Mouse (Mus musculus): ENCODE measurements at regions not wholly inside any gene's neighbourhood (a gene's known extent, or its start where the extent isn't known, plus 50 kb on each side); places are given as distances from the start of the nearest gene placed in this dataset.

DNA sequence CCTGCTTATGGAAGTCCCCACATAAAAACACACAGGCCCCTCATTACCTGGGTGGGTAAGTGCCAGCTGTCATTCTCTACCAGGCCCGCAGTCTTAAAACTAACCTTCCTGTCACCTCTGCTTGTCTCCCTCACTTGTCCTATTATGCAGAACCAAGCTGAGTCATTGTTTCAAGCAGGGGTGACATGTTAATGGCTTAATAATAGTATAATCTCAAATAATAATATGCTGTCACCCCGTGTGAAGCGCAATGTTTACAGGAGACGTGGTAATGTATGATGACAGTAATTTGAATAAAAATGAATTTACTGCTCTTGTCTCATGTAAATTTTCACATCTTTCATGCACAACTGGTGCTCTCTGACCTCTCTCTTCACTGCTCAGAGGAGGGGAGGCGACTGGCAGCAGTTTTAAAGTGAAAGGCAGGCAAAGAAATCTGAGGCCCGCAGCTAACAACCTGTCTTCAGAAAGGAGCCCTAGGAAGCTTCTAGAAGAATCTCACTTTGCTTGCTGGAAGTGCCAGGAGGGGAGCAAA lies 357.2 kb upstream of the Mki67 start:
- no peaks in the 10 kb centered on the region for H3K36me3 ChIP-seq (ENCODE audit: control insufficient read depth, insufficient read depth, low read length)
- no peak for ATAC-seq (ENCODE audit: insufficient number of reproducible peaks, insufficient read depth, low FRiP score, low read depth)
- H3K27ac ChIP-seq (ENCODE audit: low read length): no peak overlapping the region
- no peak overlapping the region for H3K4me2 ChIP-seq (replicated peaks; ENCODE audit: low read depth, low read length)
- 62% methylated on average over 6 of the region's 6 CpGs for WGBS
- no peaks in the 10 kb centered on the region for H3K9me3 ChIP-seq (ENCODE audit: control insufficient read depth, low read depth, low read length)
- no peaks in the 10 kb centered on the region for H3K4me1 ChIP-seq (ENCODE audit: control insufficient read depth, insufficient read depth, low read length)
- no peaks in the 10 kb centered on the region for H3K27me3 ChIP-seq (ENCODE audit: control insufficient read depth, insufficient read depth, low read length)
- H3K9ac ChIP-seq (replicated peaks; ENCODE audit: low read depth, low read length): no peak overlapping the region
- H3K4me3 ChIP-seq (ENCODE audit: low read depth, low read length): no peak overlapping the region

DNA sequence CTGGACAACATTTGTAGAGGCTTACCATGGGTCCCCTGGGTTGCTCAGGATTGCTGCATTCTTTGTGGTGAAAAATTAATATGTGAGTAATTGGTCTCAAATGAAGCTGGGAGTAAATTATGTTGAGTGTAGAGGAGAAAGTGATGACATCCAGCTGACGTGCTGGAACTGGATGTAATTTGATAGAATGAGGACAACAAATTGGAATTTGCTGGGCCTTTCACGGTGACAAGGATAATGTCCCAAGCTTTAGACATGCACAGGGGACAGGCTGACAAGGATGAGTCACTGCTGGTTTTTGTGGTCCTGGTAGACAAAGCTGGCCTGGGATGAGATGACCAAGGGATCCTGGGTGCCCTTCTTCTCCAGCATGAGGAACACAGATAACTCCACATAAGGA lies 357.9 kb upstream of the Mki67 start:
- 76% methylated on average over 2 of the region's 2 CpGs for WGBS

DNA sequence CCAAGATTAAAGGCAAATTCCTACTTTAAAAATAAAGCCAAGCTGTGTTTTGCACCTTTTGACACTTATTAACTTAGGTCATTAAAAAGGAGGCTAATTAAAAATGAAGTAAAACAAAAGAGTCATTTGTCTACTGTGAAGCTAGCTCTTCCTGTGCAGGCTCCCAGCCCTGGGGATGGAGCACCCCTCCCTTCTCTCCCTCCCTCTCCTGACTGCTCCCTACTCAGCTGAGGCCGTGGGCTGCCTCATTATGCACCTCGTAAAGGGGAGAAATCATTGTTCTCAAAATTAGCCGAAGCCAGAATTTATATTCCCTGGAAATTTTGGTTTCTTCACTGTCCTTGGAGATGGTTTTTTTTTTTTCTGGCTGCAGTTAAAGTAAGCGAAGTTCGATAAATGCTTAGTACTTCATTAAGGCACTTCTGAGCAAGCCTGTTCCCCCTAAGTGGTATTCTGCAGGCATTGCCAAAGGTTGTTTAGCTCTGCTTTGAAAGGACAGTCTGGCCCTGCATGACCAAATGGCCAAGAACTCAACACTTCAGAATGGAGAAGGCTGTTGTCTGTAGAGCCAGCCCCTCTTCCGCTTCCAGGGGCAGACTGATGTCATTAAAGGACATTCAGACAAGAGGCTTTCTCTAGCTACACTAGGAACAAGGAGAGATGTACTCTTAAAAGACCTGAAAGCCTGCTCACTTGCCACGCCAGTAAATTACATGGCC lies 365.5 kb upstream of the Mki67 start:
- Histone ChIP-seq H3K4me3 (ENCODE audit: low read depth, low read length) (no peak overlapping the region), H3K4me1 (ENCODE audit: control insufficient read depth, insufficient read depth, low read length) (0 out of 2 replicates have a peak, but pooled peaks cover 10% of the 10 kb centered on the region), H3K4me2 (replicated peaks; ENCODE audit: low read depth, low read length) (no peak overlapping the region), H3K9me3 (ENCODE audit: control insufficient read depth, low read depth, low read length) (no peaks in the 10 kb centered on the region), H3K9ac (replicated peaks; ENCODE audit: low read depth, low read length) (no peak overlapping the region), H3K36me3 (ENCODE audit: control insufficient read depth, insufficient read depth, low read length) (no peaks in the 10 kb centered on the region), H3K27ac (ENCODE audit: low read length) (no peak overlapping the region), H3K27me3 (ENCODE audit: control insufficient read depth, insufficient read depth, low read length) (no peaks in the 10 kb centered on the region)
- ATAC-seq (ENCODE audit: insufficient number of reproducible peaks, insufficient read depth, low FRiP score, low read depth): no peak
- WGBS: 56% methylated on average over 7 of the region's 7 CpGs

More for the DNA sequence above, 357.9 kb upstream of the Mki67 start:
- Histone ChIP-seq H3K9ac (replicated peaks; ENCODE audit: low read depth, low read length) (no peak overlapping the region), H3K27ac (ENCODE audit: low read length) (no peak overlapping the region), H3K9me3 (ENCODE audit: control insufficient read depth, low read depth, low read length) (no peaks in the 10 kb centered on the region), H3K27me3 (ENCODE audit: control insufficient read depth, insufficient read depth, low read length) (no peaks in the 10 kb centered on the region), H3K36me3 (ENCODE audit: control insufficient read depth, insufficient read depth, low read length) (no peaks in the 10 kb centered on the region), H3K4me1 (ENCODE audit: control insufficient read depth, insufficient read depth, low read length) (no peaks in the 10 kb centered on the region), H3K4me3 (ENCODE audit: low read depth, low read length) (no peak overlapping the region), H3K4me2 (replicated peaks; ENCODE audit: low read depth, low read length) (no peak overlapping the region)
- no peak for ATAC-seq (ENCODE audit: insufficient number of reproducible peaks, insufficient read depth, low FRiP score, low read depth)

DNA sequence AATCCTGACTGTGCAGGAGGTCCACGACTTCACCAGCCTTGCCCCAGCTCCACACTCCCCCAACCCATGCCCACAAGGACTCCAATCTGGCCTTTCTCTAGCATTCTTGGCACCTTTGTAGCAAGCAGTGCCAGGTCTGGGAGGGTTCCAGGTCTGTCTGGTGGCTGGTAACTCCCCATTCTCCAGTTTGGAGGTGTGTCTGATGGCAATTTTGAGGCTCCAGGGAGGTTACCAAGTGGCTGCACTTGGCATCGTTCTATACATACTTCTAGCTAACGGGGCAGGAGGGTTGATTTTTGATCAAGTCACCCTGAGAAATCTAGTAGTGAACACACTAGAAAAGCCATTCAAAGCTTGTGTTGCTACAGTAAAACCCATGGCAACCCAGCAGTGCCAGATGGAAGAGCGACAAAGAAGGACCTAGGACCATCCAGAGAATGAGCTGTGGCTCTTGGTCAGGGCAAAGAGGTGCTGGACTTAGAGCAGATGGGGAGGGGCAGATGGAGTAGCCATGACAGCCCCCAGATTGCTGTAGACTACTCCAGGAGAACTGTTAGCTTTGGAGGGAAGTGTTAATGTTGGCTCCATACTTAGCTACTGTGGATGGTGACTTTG lies 366.2 kb upstream of the Mki67 start:
- no peaks in the 10 kb centered on the region for H3K9me3 ChIP-seq (ENCODE audit: control insufficient read depth, low read depth, low read length)

DNA sequence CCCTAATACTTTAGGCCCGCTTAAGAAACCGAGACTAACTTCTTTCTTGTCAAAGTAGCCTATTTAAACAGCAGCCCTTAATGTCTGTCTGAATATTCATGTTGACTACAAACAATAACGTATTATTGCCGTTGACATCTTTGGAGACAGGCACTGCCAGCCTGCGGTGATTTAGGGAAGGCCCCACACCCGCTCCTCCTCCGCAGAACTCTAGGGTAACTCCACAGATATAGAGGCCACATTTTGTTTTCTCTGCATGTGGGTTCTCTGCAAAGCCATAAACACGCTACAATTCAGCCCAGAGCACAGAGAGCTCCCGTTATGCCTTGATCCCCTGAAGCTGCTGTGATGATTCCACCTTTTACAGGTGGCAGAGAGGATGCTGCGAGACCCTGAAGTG lies 366.8 kb upstream of the Mki67 start:
- Histone ChIP-seq H3K4me2 (replicated peaks; ENCODE audit: low read depth, low read length) (no peak overlapping the region), H3K36me3 (ENCODE audit: control insufficient read depth, insufficient read depth, low read length) (no peaks in the 10 kb centered on the region), H3K27ac (ENCODE audit: low read length) (no peak overlapping the region), H3K27me3 (ENCODE audit: control insufficient read depth, insufficient read depth, low read length) (no peaks in the 10 kb centered on the region), H3K4me1 (ENCODE audit: control insufficient read depth, insufficient read depth, low read length) (peaks cover 12% of the 10 kb centered on the region; the same call in 1 of the 2 replicates), H3K4me3 (ENCODE audit: low read depth, low read length) (no peak overlapping the region), H3K9me3 (ENCODE audit: control insufficient read depth, low read depth, low read length) (no peaks in the 10 kb centered on the region), H3K9ac (replicated peaks; ENCODE audit: low read depth, low read length) (no peak overlapping the region)
- no peak for ATAC-seq (ENCODE audit: insufficient number of reproducible peaks, insufficient read depth, low FRiP score, low read depth)
- 81% methylated on average over 10 of the region's 10 CpGs for WGBS

More for the DNA sequence above, 366.2 kb upstream of the Mki67 start:
- Histone ChIP-seq H3K27me3 (ENCODE audit: control insufficient read depth, insufficient read depth, low read length) (no peaks in the 10 kb centered on the region), H3K4me1 (ENCODE audit: control insufficient read depth, insufficient read depth, low read length) (0 out of 2 replicates have a peak, but pooled peaks cover 10% of the 10 kb centered on the region), H3K4me3 (ENCODE audit: low read depth, low read length) (no peak overlapping the region), H3K36me3 (ENCODE audit: control insufficient read depth, insufficient read depth, low read length) (no peaks in the 10 kb centered on the region), H3K27ac (ENCODE audit: low read length) (no peak overlapping the region), H3K4me2 (replicated peaks; ENCODE audit: low read depth, low read length) (no peak overlapping the region), H3K9ac (replicated peaks; ENCODE audit: low read depth, low read length) (no peak overlapping the region)
- 86% methylated on average over 4 of the region's 4 CpGs for WGBS
- no peak for ATAC-seq (ENCODE audit: insufficient number of reproducible peaks, insufficient read depth, low FRiP score, low read depth)

DNA sequence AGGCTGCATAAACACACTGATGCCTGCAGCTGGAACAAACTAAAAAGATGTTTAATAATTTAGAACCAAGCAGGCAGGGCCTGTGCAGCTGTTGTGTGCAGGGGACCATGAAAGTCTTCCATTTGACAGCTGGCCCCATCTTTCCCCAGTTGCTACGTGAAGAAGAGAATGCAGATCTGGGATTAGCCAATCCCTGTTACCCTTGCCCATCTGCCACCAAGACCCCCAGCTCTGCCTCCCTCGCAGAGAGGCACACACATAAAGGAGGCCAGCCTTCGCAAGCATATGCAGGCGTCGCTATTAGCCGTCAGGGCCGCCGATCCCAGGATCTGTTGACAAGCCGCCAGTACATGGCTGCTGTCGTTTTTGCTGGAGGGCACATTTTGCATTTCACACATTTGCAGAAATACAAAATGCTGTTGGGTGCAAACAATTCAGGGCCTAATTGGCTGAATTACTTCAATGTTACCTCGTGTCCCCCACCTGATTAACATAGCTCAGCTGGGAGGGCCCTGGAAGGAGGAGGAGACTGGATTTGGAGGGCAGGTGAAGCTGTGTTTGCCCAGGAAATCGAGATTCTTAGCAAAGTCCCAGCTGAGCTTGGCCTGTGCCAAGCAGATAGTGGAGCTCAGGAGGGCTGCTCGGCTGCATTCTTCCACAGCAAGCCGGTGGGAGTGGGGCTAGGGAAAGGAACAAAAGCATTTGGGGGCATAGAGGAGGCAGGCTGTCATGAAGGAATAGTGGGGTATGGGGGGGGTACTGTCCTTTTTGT lies 367.6 kb upstream of the Mki67 start:
- H3K27me3 ChIP-seq (ENCODE audit: control insufficient read depth, insufficient read depth, low read length): no peaks in the 10 kb centered on the region
- H3K4me3 ChIP-seq (ENCODE audit: low read depth, low read length): no peak overlapping the region
- H3K9me3 ChIP-seq (ENCODE audit: control insufficient read depth, low read depth, low read length): no peaks in the 10 kb centered on the region
- peaks cover 18% of the 10 kb centered on the region; the same call in 1 of the 2 replicates for H3K4me1 ChIP-seq (ENCODE audit: control insufficient read depth, insufficient read depth, low read length)
- no peak overlapping the region for H3K27ac ChIP-seq (ENCODE audit: low read length)
- no peaks in the 10 kb centered on the region for H3K36me3 ChIP-seq (ENCODE audit: control insufficient read depth, insufficient read depth, low read length)
- H3K9ac ChIP-seq (replicated peaks; ENCODE audit: low read depth, low read length): no peak overlapping the region
- no peak overlapping the region for H3K4me2 ChIP-seq (replicated peaks; ENCODE audit: low read depth, low read length)
- no peak for ATAC-seq (ENCODE audit: insufficient number of reproducible peaks, insufficient read depth, low FRiP score, low read depth)
- 48% methylated on average over 14 of the region's 14 CpGs for WGBS

DNA sequence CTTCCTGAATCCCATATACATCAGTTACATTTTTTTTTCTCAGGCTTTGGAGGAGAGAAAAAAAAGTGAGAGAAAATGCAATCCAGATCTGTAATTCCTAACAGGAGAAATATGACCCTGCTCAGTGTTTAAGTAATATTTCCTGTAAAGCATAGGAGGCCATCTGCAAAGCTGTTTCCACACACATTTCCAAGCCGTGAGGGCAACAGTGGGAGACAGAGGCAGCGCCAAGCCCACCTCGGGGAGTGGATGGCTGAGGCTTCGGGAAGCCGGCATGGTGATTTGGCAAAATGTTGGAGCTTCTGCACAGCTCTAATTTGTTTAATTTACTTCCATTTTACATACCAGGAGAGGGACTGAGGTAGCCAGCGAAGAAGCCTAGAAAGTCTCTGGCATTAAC lies 372.6 kb upstream of the Mki67 start:
- H3K4me2 ChIP-seq (replicated peaks; ENCODE audit: low read depth, low read length): no peak overlapping the region
- H3K36me3 ChIP-seq (ENCODE audit: control insufficient read depth, insufficient read depth, low read length): no peaks in the 10 kb centered on the region
- H3K27me3 ChIP-seq (ENCODE audit: control insufficient read depth, insufficient read depth, low read length): no peaks in the 10 kb centered on the region
- 47% methylated on average over 6 of the region's 6 CpGs for WGBS
- H3K9ac ChIP-seq (replicated peaks; ENCODE audit: low read depth, low read length): no peak overlapping the region
- H3K4me3 ChIP-seq (ENCODE audit: low read depth, low read length): no peak overlapping the region
- no peak for ATAC-seq (ENCODE audit: insufficient number of reproducible peaks, insufficient read depth, low FRiP score, low read depth)
- H3K4me1 ChIP-seq (ENCODE audit: control insufficient read depth, insufficient read depth, low read length): peaks cover 8% of the 10 kb centered on the region; the same call in 1 of the 2 replicates
- no peak overlapping the region for H3K27ac ChIP-seq (ENCODE audit: low read length)
- H3K9me3 ChIP-seq (ENCODE audit: control insufficient read depth, low read depth, low read length): no peaks in the 10 kb centered on the region

DNA sequence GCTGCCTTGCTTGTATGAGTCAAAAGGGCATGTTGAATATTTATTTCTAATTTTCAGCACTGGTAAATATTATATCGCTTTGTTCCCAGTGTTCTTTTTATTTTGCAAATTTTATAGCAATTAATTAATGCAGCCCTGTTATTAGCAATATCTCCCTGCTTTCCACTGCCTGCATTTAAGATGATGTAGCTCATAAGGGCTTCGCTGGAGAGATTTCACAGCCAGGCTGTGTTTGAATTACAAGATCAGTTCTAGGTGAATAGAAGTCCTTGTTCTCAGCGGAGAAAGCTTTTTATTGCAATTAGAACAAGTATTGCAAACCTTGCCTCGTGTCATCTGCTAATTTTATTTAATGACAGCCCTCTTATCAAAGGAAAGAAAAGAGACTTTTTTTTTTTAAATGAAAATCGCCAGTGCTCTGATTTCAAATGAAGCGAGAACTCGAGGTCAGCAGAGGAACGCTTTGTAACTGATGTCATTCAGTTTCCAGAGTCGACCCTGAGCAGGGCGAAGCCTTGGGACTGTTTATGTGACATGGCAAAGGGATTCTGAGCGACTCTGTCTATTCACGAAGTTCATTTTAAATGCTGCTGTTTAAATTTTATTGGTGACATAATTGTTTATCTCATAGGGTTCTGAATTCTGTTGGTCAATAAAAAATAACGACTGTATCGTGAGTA lies 378.7 kb upstream of the Mki67 start:
- ATAC-seq (ENCODE audit: insufficient number of reproducible peaks, insufficient read depth, low FRiP score, low read depth): no peak
- WGBS: 69% methylated on average over 14 of the region's 14 CpGs
- no peaks in the 10 kb centered on the region for H3K36me3 ChIP-seq (ENCODE audit: control insufficient read depth, insufficient read depth, low read length)
- no peak overlapping the region for H3K9ac ChIP-seq (replicated peaks; ENCODE audit: low read depth, low read length)
- no peak overlapping the region for H3K4me3 ChIP-seq (ENCODE audit: low read depth, low read length)
- no peak overlapping the region for H3K27ac ChIP-seq (ENCODE audit: low read length)
- H3K4me2 ChIP-seq (replicated peaks; ENCODE audit: low read depth, low read length): no peak overlapping the region
- no peaks in the 10 kb centered on the region for H3K4me1 ChIP-seq (ENCODE audit: control insufficient read depth, insufficient read depth, low read length)
- no peaks in the 10 kb centered on the region for H3K27me3 ChIP-seq (ENCODE audit: control insufficient read depth, insufficient read depth, low read length)
- no peaks in the 10 kb centered on the region for H3K9me3 ChIP-seq (ENCODE audit: control insufficient read depth, low read depth, low read length)
